Mouse (Mus musculus): Measurements from ENCODE around the gene Lrp5.

DNA sequence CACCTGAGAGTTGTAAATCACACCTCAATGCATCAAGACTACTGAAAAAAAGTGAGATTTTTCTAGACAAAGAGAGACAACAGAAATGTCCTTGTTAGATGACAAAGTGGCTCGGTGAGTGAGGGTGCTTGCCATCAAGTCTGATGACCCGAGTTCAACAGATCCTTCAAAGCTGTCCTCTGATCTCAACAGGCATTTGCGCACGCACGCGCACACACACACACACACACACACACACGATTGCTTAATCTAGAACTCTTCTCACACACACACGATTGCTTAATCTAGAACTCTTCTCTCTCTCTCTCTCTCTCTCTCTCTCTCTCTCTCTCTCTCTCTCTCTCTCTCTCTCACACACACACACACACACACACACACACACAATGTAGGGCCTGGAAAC lies 9.6 kb upstream of the Lrp5 start:
- no peak for TF ChIP-seq POLR2A (IDR thresholded peaks at IDR 0.05; ENCODE audit: borderline replicate concordance, extremely low read depth, insufficient read depth, insufficient read length, poor library complexity, severe bottlenecking)
- no peak for TF ChIP-seq CTCF (IDR thresholded peaks at IDR 0.05; ENCODE audit: borderline replicate concordance, extremely low read depth, insufficient read depth, insufficient read length)

Data from brain, embryonic 14.5 days (tissue).